Mouse (Mus musculus) thymus, postnatal 36 days (tissue): ENCODE measurements around the gene Taar8b.
"Not testable (repeated sequence)": the region's sequence is repeated elsewhere in the genome, so short reads cannot be mapped to it uniquely, and the experiment has no call there.

Source experiments
- DNase-seq, 2 experiments: peaks; one replicate each; pipeline ENCODE4 v3.0.0; 2022; ENCODE audit warnings: mixed read lengths in 2 of 2

Taar8b gene

GRCm38 (mm10) chr10:24092194-24092593, at the start of gene Taar8b:
Gene Taar8b, minus strand, starts transcription at chr10:24092294.
- DNase-seq = no peak

- DNase-seq = no peak
Measured at GRCm38 (mm10) chr10:24138623-24139261, 46.6 kb upstream of the Taar8b start.

- DNase-seq = no peak
Measured at GRCm38 (mm10) chr10:24134071-24134645, 42.1 kb upstream of the Taar8b start.

GRCm38 (mm10) chr10:24133132-24133531, 41.0 kb upstream of the Taar8b start:
- no peak for DNase-seq

GRCm38 (mm10) chr10:24132273-24132672, 40.2 kb upstream of the Taar8b start:
- DNase-seq = no peak

GRCm38 (mm10) chr10:24131451-24132262, 39.6 kb upstream of the Taar8b start:
- DNase-seq = peak; percentile 22

GRCm38 (mm10) chr10:24111116-24111778, 19.2 kb upstream of the Taar8b start:
- no peak for DNase-seq

GRCm38 (mm10) chr10:24109434-24109833, 17.3 kb upstream of the Taar8b start, which contains the start of gene Taar9:
Gene Taar9, minus strand, starts transcription at chr10:24109534.
- DNase-seq = not testable (repeated sequence)

GRCm38 (mm10) chr10:24108236-24108635, 16.1 kb upstream of the Taar8b start:
- no peak for DNase-seq

- DNase-seq = no peak
Measured at GRCm38 (mm10) chr10:24107747-24108146, 15.7 kb upstream of the Taar8b start.

- DNase-seq = not testable (repeated sequence)
Measured at GRCm38 (mm10) chr10:24103299-24103698, 11.2 kb upstream of the Taar8b start.

- not testable (repeated sequence) for DNase-seq
Measured at GRCm38 (mm10) chr10:24101812-24102211, 9.7 kb upstream of the Taar8b start, which contains the start of gene Taar8c. Gene Taar8c, minus strand, starts transcription at chr10:24101912.

GRCm38 (mm10) chr10:24097010-24097409, 4.9 kb upstream of the Taar8b start:
- DNase-seq = not testable (repeated sequence)

GRCm38 (mm10) chr10:24087168-24087567, 4.9 kb downstream of the Taar8b start:
- DNase-seq = no peak

GRCm38 (mm10) chr10:24086555-24086954, 5.5 kb downstream of the Taar8b start:
- no peak for DNase-seq

- DNase-seq = no peak
Measured at GRCm38 (mm10) chr10:24085936-24086335, 6.2 kb downstream of the Taar8b start.

- DNase-seq = peak; percentile 2 to 5
Measured at GRCm38 (mm10) chr10:24080166-24080565, 11.9 kb downstream of the Taar8b start.

GRCm38 (mm10) chr10:24076200-24076599, 15.9 kb downstream of the Taar8b start, which contains the start of gene Taar8a:
Gene Taar8a, plus strand, starts transcription at chr10:24076500.
- DNase-seq = not testable (repeated sequence)

- not testable (repeated sequence) for DNase-seq
Measured at GRCm38 (mm10) chr10:24074751-24075150, 17.3 kb downstream of the Taar8b start.

- DNase-seq = no peak
Measured at GRCm38 (mm10) chr10:24058986-24059385, 33.1 kb downstream of the Taar8b start.

- DNase-seq = no peak
Measured at GRCm38 (mm10) chr10:24052039-24052438, 40.1 kb downstream of the Taar8b start.

- DNase-seq = no peak
Measured at GRCm38 (mm10) chr10:24049210-24049609, 42.9 kb downstream of the Taar8b start, which contains the start of gene Taar7f. Gene Taar7f, plus strand, starts transcription at chr10:24049510.
